Mouse (Mus musculus): ENCODE data around the gene Igsf21. TPM values are rescaled to one million over a fixed set of nuclear protein-coding genes. Genes with fewer than 3 reads are reported as not detected.

Igsf21 gene
- polyA plus RNA-seq, 1 experiment, result not detected

- H3K36me3 ChIP-seq (ENCODE audit: control insufficient read depth, insufficient read depth), result no peaks in the 10 kb centered on the region
- H3K27me3 ChIP-seq (ENCODE audit: control insufficient read depth, insufficient read depth, insufficient read length), result peaks cover 37% of the 10 kb centered on the region
- H3ac ChIP-seq (ENCODE audit: control insufficient read depth, insufficient read length), result no peak overlapping the region
- TF ChIP-seq MAX (IDR thresholded peaks at IDR 0.05; ENCODE audit: low read depth) (no peak), TCF3 (IDR thresholded peaks at IDR 0.05; ENCODE audit: insufficient read length, low read depth) (no peak), TCF12 (IDR thresholded peaks at IDR 0.05; ENCODE audit: insufficient read depth, poor library complexity, severe bottlenecking) (no peak), E2F4 (IDR thresholded peaks at IDR 0.05; ENCODE audit: insufficient read depth) (no peak), USF1 (IDR thresholded peaks at IDR 0.05; ENCODE audit: low read depth) (no peak), MYOG (IDR thresholded peaks at IDR 0.05; ENCODE audit: control insufficient read depth in 1 of 3, insufficient read depth in 1 of 3, insufficient read length in 2 of 3, low read depth in 2 of 3) (no peak), POLR2A (IDR thresholded peaks at IDR 0.05; ENCODE audit: insufficient read length, low read depth) (no peak), REST (IDR thresholded peaks at IDR 0.05; ENCODE audit: insufficient read depth, insufficient read length) (no peak), CEBPB (IDR thresholded peaks at IDR 0.05; ENCODE audit: insufficient read depth, poor library complexity, severe bottlenecking) (no peak), POLR2AphosphoS2 (IDR thresholded peaks at IDR 0.05; ENCODE audit: insufficient read length, low read depth) (no peak), MYOD1 (IDR thresholded peaks at IDR 0.05; ENCODE audit: control insufficient read depth in 1 of 3, insufficient read length in 2 of 3, low read depth in 2 of 3) (no peak), SRF (IDR thresholded peaks at IDR 0.05; ENCODE audit: control insufficient read depth, insufficient read length, low read depth) (no peak)
- H3K79me2 ChIP-seq (ENCODE audit: control insufficient read depth, insufficient read depth), result no peaks in the 10 kb centered on the region
- H3K4me3 ChIP-seq, result no peak overlapping the region
- H3K4me2 ChIP-seq (ENCODE audit: low read depth), result no peak overlapping the region
Measured at GRCm38 (mm10) chr4:140218853-140219852, 27.4 kb downstream of the Igsf21 start.

- TF ChIP-seq USF1 (IDR thresholded peaks at IDR 0.05; ENCODE audit: low read depth), result no peak
- no peak for TF ChIP-seq MYOG (IDR thresholded peaks at IDR 0.05; ENCODE audit: control insufficient read depth in 1 of 3, insufficient read depth in 1 of 3, insufficient read length in 2 of 3, low read depth in 2 of 3)
- no peak for TF ChIP-seq CEBPB (IDR thresholded peaks at IDR 0.05; ENCODE audit: insufficient read depth, poor library complexity, severe bottlenecking)
- H3K79me2 ChIP-seq (ENCODE audit: control insufficient read depth, insufficient read depth), result no peaks in the 10 kb centered on the region
- no peaks in the 10 kb centered on the region for H3K36me3 ChIP-seq (ENCODE audit: control insufficient read depth, insufficient read depth)
- peaks cover 42% of the 10 kb centered on the region for H3K27me3 ChIP-seq (ENCODE audit: control insufficient read depth, insufficient read depth, insufficient read length)
- no peak overlapping the region for H3K4me2 ChIP-seq (ENCODE audit: low read depth)
- no peak overlapping the region for H3ac ChIP-seq (ENCODE audit: control insufficient read depth, insufficient read length)
- no peak overlapping the region for H3K4me3 ChIP-seq
Measured at GRCm38 (mm10) chr4:140218384-140218783, 28.2 kb downstream of the Igsf21 start.

- Histone ChIP-seq H3ac (ENCODE audit: control insufficient read depth, insufficient read length) (no peak overlapping the region), H3K4me2 (ENCODE audit: low read depth) (no peak overlapping the region), H3K27me3 (ENCODE audit: control insufficient read depth, insufficient read depth, insufficient read length) (peaks cover 42% of the 10 kb centered on the region), H3K4me3 (no peak overlapping the region), H3K36me3 (ENCODE audit: control insufficient read depth, insufficient read depth) (no peaks in the 10 kb centered on the region), H3K79me2 (ENCODE audit: control insufficient read depth, insufficient read depth) (no peaks in the 10 kb centered on the region)
- TF ChIP-seq REST (IDR thresholded peaks at IDR 0.05; ENCODE audit: insufficient read depth, insufficient read length), result no peak
- TF ChIP-seq CEBPB (IDR thresholded peaks at IDR 0.05; ENCODE audit: insufficient read depth, poor library complexity, severe bottlenecking), result no peak
- no peak for TF ChIP-seq E2F4 (IDR thresholded peaks at IDR 0.05; ENCODE audit: insufficient read depth)
- TF ChIP-seq TCF3 (IDR thresholded peaks at IDR 0.05; ENCODE audit: insufficient read length, low read depth), result no peak
- TF ChIP-seq TCF12 (IDR thresholded peaks at IDR 0.05; ENCODE audit: insufficient read depth, poor library complexity, severe bottlenecking), result no peak
- no peak for TF ChIP-seq POLR2AphosphoS2 (IDR thresholded peaks at IDR 0.05; ENCODE audit: insufficient read length, low read depth)
- TF ChIP-seq POLR2A (IDR thresholded peaks at IDR 0.05; ENCODE audit: insufficient read length, low read depth), result no peak
- no peak for TF ChIP-seq SRF (IDR thresholded peaks at IDR 0.05; ENCODE audit: control insufficient read depth, insufficient read length, low read depth)
- TF ChIP-seq MYOD1 (IDR thresholded peaks at IDR 0.05; ENCODE audit: control insufficient read depth in 1 of 3, insufficient read length in 2 of 3, low read depth in 2 of 3), result no peak
- TF ChIP-seq USF1 (IDR thresholded peaks at IDR 0.05; ENCODE audit: low read depth), result no peak
- TF ChIP-seq MYOG (IDR thresholded peaks at IDR 0.05; ENCODE audit: control insufficient read depth in 1 of 3, insufficient read depth in 1 of 3, insufficient read length in 2 of 3, low read depth in 2 of 3), result no peak
- TF ChIP-seq MAX (IDR thresholded peaks at IDR 0.05; ENCODE audit: low read depth), result no peak
Measured at GRCm38 (mm10) chr4:140217934-140218333, 28.6 kb downstream of the Igsf21 start.

- TF ChIP-seq POLR2A (IDR thresholded peaks at IDR 0.05; ENCODE audit: insufficient read length, low read depth), result no peak
- no peak for TF ChIP-seq TCF3 (IDR thresholded peaks at IDR 0.05; ENCODE audit: insufficient read length, low read depth)
- no peak for TF ChIP-seq CEBPB (IDR thresholded peaks at IDR 0.05; ENCODE audit: insufficient read depth, poor library complexity, severe bottlenecking)
- TF ChIP-seq USF1 (IDR thresholded peaks at IDR 0.05; ENCODE audit: low read depth), result no peak
- no peak for TF ChIP-seq MAX (IDR thresholded peaks at IDR 0.05; ENCODE audit: low read depth)
- TF ChIP-seq MYOD1 (IDR thresholded peaks at IDR 0.05; ENCODE audit: control insufficient read depth in 1 of 3, insufficient read length in 2 of 3, low read depth in 2 of 3), result no peak
- no peak for TF ChIP-seq E2F4 (IDR thresholded peaks at IDR 0.05; ENCODE audit: insufficient read depth)
- TF ChIP-seq POLR2AphosphoS2 (IDR thresholded peaks at IDR 0.05; ENCODE audit: insufficient read length, low read depth), result no peak
- no peak for TF ChIP-seq REST (IDR thresholded peaks at IDR 0.05; ENCODE audit: insufficient read depth, insufficient read length)
- TF ChIP-seq MYOG (IDR thresholded peaks at IDR 0.05; ENCODE audit: control insufficient read depth in 1 of 3, insufficient read depth in 1 of 3, insufficient read length in 2 of 3, low read depth in 2 of 3), result no peak
- Histone ChIP-seq H3K36me3 (ENCODE audit: control insufficient read depth, insufficient read depth) (no peaks in the 10 kb centered on the region), H3K27me3 (ENCODE audit: control insufficient read depth, insufficient read depth, insufficient read length) (peaks cover 34% of the 10 kb centered on the region), H3ac (ENCODE audit: control insufficient read depth, insufficient read length) (no peak overlapping the region), H3K79me2 (ENCODE audit: control insufficient read depth, insufficient read depth) (no peaks in the 10 kb centered on the region), H3K4me2 (ENCODE audit: low read depth) (no peak overlapping the region), H3K4me3 (no peak overlapping the region)
Measured at GRCm38 (mm10) chr4:140216096-140216495, 30.5 kb downstream of the Igsf21 start.

Data from myocyte (in vitro differentiated cells).